In genomic region chr14:32467606-32468005, GRCm38 (mm10) we compare ENCODE assay signal across 9 mouse cellular contexts. TPM values are rescaled to one million over a fixed set of nuclear protein-coding genes. Genes with fewer than 3 reads are reported as not detected.
DNase-seq lines count a peak whose midpoint lies in the region; ATAC-seq lines count a peak whose summit lies in the region.
"Had no signal": no experiment of that assay in that cellular context is flagged by ENCODE, and none has a peak within 500 bp of the region (broad histone marks: within the 10 kb centered on the region; RNA-seq: fewer than 3 reads in every experiment).

No protein-coding gene starts in this region.

- WGBS in neural tube, embryonic 15.5 days = 13% methylated on average over 5 of the region's 5 CpGs
- WGBS in neural tube, embryonic 11.5 days = 7% methylated on average over 5 of the region's 5 CpGs

- no peak overlapping the region for H3K4me3 ChIP-seq in neural tube, embryonic 15.5 days (replicated peaks)
- H3K4me3 ChIP-seq in neural tube, embryonic 11.5 days (ENCODE audit: low read depth, low read length) = no peak overlapping the region
- H3K4me3 ChIP-seq: limb, embryonic 13.5 days had no signal

- H3K27ac ChIP-seq in neural tube, embryonic 15.5 days (replicated peaks) = no peak overlapping the region
- H3K27ac ChIP-seq in neural tube, embryonic 11.5 days (ENCODE audit: low read depth, low read length) = no peak overlapping the region
- H3K27ac ChIP-seq: limb, embryonic 13.5 days had no signal

- no peak for ATAC-seq in neural tube, embryonic 15.5 days (ENCODE audit: low FRiP score)
- no peak for ATAC-seq in neural tube, embryonic 11.5 days (ENCODE audit: insufficient read depth, low FRiP score, low TSS enrichment)

- H3K9me3 ChIP-seq in neural tube, embryonic 15.5 days (replicated peaks) = no peaks in the 10 kb centered on the region
- no peaks in the 10 kb centered on the region for H3K9me3 ChIP-seq in neural tube, embryonic 11.5 days (ENCODE audit: control insufficient read depth, low read length)
- H3K9me3 ChIP-seq: limb, embryonic 13.5 days had no signal

- no peak overlapping the region for H3K4me2 ChIP-seq in neural tube, embryonic 15.5 days
- no peak overlapping the region for H3K4me2 ChIP-seq in neural tube, embryonic 11.5 days (ENCODE audit: low read depth)
- H3K4me2 ChIP-seq: limb, embryonic 13.5 days had no signal

- intact Hi-C loops in heart, postnatal 14 days (cut with DNase I) = no loop called here
- intact Hi-C loops in left cerebral cortex, postnatal 36 days (cut with DNase I) = no loop called here

- no peaks in the 10 kb centered on the region for H3K36me3 ChIP-seq in neural tube, embryonic 15.5 days
- H3K36me3 ChIP-seq in neural tube, embryonic 11.5 days (ENCODE audit: control insufficient read depth, insufficient read depth, low read length) = no peaks in the 10 kb centered on the region
- H3K36me3 ChIP-seq: limb, embryonic 13.5 days had no signal

- peak; percentile 58 to 65 for DNase-seq in cerebellum, postnatal 10 days
- no peak for DNase-seq in cerebellum, adult 9-11 months
- DNase-seq in neural tube, embryonic 10.5 days (ENCODE audit: extremely low spot score, low spot score) = peak; percentile 58
- peak; percentile 72 to 82 for DNase-seq in heart, postnatal 14 days
- peak; percentile 69 for DNase-seq in neural tube, embryonic 11.5 days (ENCODE audit: low spot score)
- DNase-seq in left cerebral cortex, postnatal 36 days (ENCODE audit: low spot score in 2 of 2) = no peak
- no peak for DNase-seq in cerebellum, adult 9-10 months

- H3K9ac ChIP-seq in neural tube, embryonic 15.5 days (replicated peaks) = no peak overlapping the region
- no peak overlapping the region for H3K9ac ChIP-seq in neural tube, embryonic 11.5 days (ENCODE audit: low read length)
- H3K9ac ChIP-seq: limb, embryonic 13.5 days had no signal

- peaks cover 31% of the 10 kb centered on the region for H3K4me1 ChIP-seq in neural tube, embryonic 15.5 days
- H3K4me1 ChIP-seq in neural tube, embryonic 11.5 days (ENCODE audit: control insufficient read depth, insufficient read depth, low read length) = peaks cover 11% of the 10 kb centered on the region

- peaks cover 55% of the 10 kb centered on the region for H3K27me3 ChIP-seq in neural tube, embryonic 15.5 days (replicated peaks)
- peaks cover 49% of the 10 kb centered on the region for H3K27me3 ChIP-seq in neural tube, embryonic 11.5 days (ENCODE audit: control insufficient read depth, insufficient read depth, low read length)

RNA-seq across cellular contexts. Expression of gene Chat, which starts 1.8 kb away (rescaled TPM):
- polyA plus RNA-seq in neural tube, embryonic 15.5 days (2015; fragmentation: Nextera tagmentation; extraction: Ambion mirVana) = 4.8 and 5.7 TPM in 2 replicates
- not detected for total RNA-seq in heart, postnatal 14 days (2021)
- 2.6 and 4.2 TPM in 2 replicates for polyA plus RNA-seq in neural tube, embryonic 11.5 days (2014; fragmentation: Nextera tagmentation; extraction: Ambion mirVana)
- 1 to 10 TPM in 1 of 2 experiments, under 1 TPM in 1; 0.81 to 2.3 TPM for total RNA-seq in left cerebral cortex, postnatal 36 days (2021)
- polyA plus RNA-seq: limb, embryonic 13.5 days had no signal

RNA-seq across cellular contexts. Expression of gene Slc18a3, which starts 3.0 kb away (rescaled TPM):
- polyA plus RNA-seq in neural tube, embryonic 15.5 days (2015; fragmentation: Nextera tagmentation; extraction: Ambion mirVana) = 36.4 and 42.7 TPM in 2 replicates
- total RNA-seq in heart, postnatal 14 days (2021) = not detected
- 20.3 and 27.9 TPM in 2 replicates for polyA plus RNA-seq in neural tube, embryonic 11.5 days (2014; fragmentation: Nextera tagmentation; extraction: Ambion mirVana)
- total RNA-seq in left cerebral cortex, postnatal 36 days (2021) = 1 to 10 TPM; 1.1 to 1.8 TPM

RNA-seq across cellular contexts. Expression of gene Ercc6, which starts 45.7 kb away (rescaled TPM):
- 20.4 and 20.8 TPM in 2 replicates for polyA plus RNA-seq in neural tube, embryonic 15.5 days (2015; fragmentation: Nextera tagmentation; extraction: Ambion mirVana)
- 1 to 10 TPM; 6.0 to 6.1 TPM for total RNA-seq in heart, postnatal 14 days (2021)
- polyA plus RNA-seq in neural tube, embryonic 11.5 days (2014; fragmentation: Nextera tagmentation; extraction: Ambion mirVana) = 24.2 and 25.7 TPM in 2 replicates
- total RNA-seq in left cerebral cortex, postnatal 36 days (2021) = 10 to 100 TPM; 16.6 to 24.4 TPM

Comparison
In these comparisons a context has a peak if more than half of its experiments do, and no peak if none do; other contexts are left out.
1. DNase-seq: peak in cerebellum, postnatal 10 days (2 of 2), neural tube, embryonic 10.5 days (single experiment), heart, postnatal 14 days (2 of 2) and neural tube, embryonic 11.5 days (single experiment); none in cerebellum, adult 9-11 months (single experiment), left cerebral cortex, postnatal 36 days (0 of 2) and cerebellum, adult 9-10 months (single experiment).